Mouse (Mus musculus) left cerebral cortex, adult 2 months (tissue): ENCODE measurements around the gene Trir. TPM values are rescaled to one million over a fixed set of nuclear protein-coding genes. Genes with fewer than 3 reads are reported as not detected.
A peak's percentile ranks its signal among the peaks of the same experiment; 100 is the strongest.

ENCODE experiments used
- DNase-seq, 2 experiments: peaks; one replicate each; pipeline ENCODE4 v3.0.0; 2021 to 2022; ENCODE audit warnings: low spot score in 2 of 2, mixed read lengths in 1 of 2; ENCODE audit errors: extremely low spot score in 1 of 2
- H3K27ac ChIP-seq: fragments of 200-600 bp; 2 replicates; pipeline ENCODE4 v1.8.1; 2022
- H3K4me3 ChIP-seq: fragments of 200-600 bp; 2 replicates; pipeline ENCODE4 v1.8.1; 2022
- CTCF ChIP-seq: fragments of 200-600 bp; IDR thresholded peaks from 2 replicates; pipeline ENCODE4 v1.8.1; 2022; ENCODE audit warnings: antibody characterized with exemption, mild to moderate bottlenecking, moderate library complexity
- intact Hi-C: fragments of 180-260 bp; cut with DNase I; formaldehyde crosslinking; loops from one replicate; pipeline ENCODE4 v1.15.1; 2025
- total RNA-seq, 2 experiments: library from RNA; stranded (reverse); gene quantifications; 2 replicates each; pipeline ENCODE4 v1.2.3; 2021

The Trir gene
- total RNA-seq, 2 experiments from 2014 or later: 124 to 132 TPM

DNA sequence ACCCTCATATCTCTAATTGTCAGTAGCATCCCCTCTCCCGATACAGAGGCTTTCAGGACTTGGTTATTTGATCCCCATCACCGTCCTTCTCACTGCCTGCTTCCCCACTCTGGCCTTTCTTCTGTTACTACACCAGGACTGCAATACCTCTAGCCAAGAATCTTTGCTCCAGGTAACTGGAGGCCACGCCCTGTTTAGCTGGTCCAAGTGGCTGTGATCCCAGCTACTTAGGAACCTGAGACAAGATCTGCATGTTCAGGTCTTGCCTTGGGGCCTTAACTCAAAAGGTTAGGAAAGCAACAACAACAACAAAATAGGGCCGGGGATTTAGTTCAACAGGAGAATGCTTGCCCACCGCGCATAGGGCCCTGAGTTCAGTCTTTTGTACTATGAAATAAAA lies 17.0 kb downstream of the Trir start:
- intact Hi-C loops: no loop called here
- H3K4me3 ChIP-seq: no peak overlapping the region
- TF ChIP-seq CTCF: no peak
- no peak overlapping the region for H3K27ac ChIP-seq
- no peak for DNase-seq

DNA sequence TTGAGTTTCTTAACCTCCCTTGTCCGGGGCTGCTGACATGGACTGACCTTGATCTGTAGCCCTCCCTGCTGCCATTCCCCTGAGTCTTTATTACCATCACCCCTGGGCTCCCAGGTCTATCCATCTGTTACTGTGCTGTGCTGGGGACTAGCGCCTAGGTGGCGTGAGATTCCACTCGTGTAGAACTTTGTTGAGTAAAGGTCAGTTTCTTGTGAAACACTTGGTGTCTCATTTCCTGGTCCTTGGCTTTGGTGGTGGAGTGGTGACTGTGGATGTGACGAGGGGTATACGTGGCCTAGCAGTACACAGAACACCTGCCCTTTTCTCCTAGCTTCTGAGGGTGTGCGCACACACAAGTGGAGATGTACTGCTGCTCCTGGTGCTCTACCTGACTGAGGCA lies 30.7 kb downstream of the Trir start:
- Histone ChIP-seq H3K4me3 (no peak overlapping the region), H3K27ac (no peak overlapping the region)
- no peak for TF ChIP-seq CTCF
- intact Hi-C loops: no loop called here
- no peak for DNase-seq

GRCm38 (mm10) chr8:85059879-85060616 lies 33.4 kb downstream of the Trir start, which contains the start of gene Fbxw9:
Gene Fbxw9 (plus strand): TSS chr8:85060055.
- no peak for TF ChIP-seq CTCF
- Histone ChIP-seq H3K27ac (peak within 1 kb of the TSS; percentile 87), H3K4me3 (peak within 1 kb of the TSS; percentile 86)
- intact Hi-C loops: no loop called here
- peak; percentile 88 to 90 for DNase-seq

DNA sequence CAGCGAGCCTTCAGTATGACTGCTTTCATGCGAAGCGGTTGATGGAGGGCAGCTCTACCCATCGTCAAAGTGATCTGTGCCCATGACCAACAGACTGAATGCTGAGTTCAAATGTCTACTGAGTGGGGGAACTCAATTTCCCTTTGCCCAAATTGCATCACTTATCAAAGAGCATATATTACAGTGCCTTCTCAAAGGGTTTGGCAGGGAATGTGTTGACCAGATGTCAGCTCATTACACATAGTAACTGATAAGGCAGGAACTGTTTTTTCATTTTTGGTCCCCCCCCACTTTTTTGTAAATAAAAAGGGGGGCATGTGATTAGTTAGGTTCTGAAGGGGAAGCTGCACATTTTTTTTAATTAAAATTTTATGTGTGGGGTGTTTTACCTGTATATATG lies 36.0 kb downstream of the Trir start:
- no peak overlapping the region for H3K27ac ChIP-seq
- intact Hi-C loops: no loop called here
- DNase-seq: no peak
- no peak overlapping the region for H3K4me3 ChIP-seq
- no peak for TF ChIP-seq CTCF

- intact Hi-C loops: no loop called here
- Histone ChIP-seq H3K4me3 (no peak overlapping the region), H3K27ac (no peak overlapping the region)
- no peak for TF ChIP-seq CTCF
- no peak for DNase-seq
Measured at GRCm38 (mm10) chr8:85065213-85065612, 38.6 kb downstream of the Trir start.

DNA sequence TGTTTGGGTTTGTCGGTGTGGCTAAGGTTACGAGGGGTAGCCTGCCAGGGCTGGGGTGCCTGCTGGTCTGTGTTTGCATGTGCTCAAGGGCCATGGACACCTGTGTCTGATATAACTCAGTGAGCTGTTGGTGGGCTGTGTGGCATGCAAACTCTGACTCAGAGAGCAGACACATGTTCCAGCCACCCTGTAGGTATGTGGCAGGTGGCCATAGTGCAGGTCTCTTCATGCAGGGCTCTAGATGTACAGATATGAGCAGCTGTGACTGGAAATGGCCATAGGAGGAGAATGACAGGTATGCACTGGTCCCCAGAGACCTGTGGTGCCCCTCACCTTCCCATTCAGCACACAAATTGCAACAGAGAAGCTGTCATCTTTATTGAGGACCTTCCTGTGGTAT lies 40.5 kb downstream of the Trir start:
- no peak for DNase-seq
- intact Hi-C loops: no loop called here
- no peak for TF ChIP-seq CTCF
- Histone ChIP-seq H3K27ac (no peak overlapping the region), H3K4me3 (no peak overlapping the region)

DNA sequence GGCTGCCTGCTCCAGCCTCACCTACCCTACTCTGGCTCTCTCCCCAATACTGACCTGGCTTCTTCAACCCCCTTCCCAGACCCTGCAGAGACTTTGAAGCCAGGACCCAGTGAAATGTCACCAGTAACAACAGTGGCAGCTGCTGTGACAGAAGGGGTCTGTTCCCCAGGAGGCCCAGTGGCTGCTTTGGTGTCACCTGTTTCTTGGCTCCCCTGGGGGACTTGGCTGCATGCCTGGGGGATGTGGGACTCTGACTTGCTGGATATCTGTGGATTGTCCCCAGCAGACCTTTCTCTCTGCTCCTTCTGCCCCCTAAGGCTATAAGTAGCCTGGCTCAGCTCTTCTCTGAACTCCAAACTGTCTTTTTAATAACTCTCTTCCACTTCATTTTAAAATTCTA lies 41.4 kb downstream of the Trir start, which contains the start of gene Gm5741:
TSS of gene Gm5741 (minus strand) at position 1 of the 400 bp plus-strand sequence.
- Histone ChIP-seq H3K4me3 (no peak within 1 kb of the TSS), H3K27ac (no peak within 1 kb of the TSS)
- no peak for TF ChIP-seq CTCF
- DNase-seq: no peak
- intact Hi-C loops: no loop called here

GRCm38 (mm10) chr8:85071041-85071440 lies 44.4 kb downstream of the Trir start:
- intact Hi-C loops: loop anchor here (5.0 kb wide), 2 partner anchors 44 to 94 kb away; partner anchors contain the start of genes Asna1, Junb and Trir
- Histone ChIP-seq H3K4me3 (peak overlapping the region; percentile 70), H3K27ac (peak overlapping the region; percentile 93; the same call in 1 of the 2 replicates)
- no peak for DNase-seq
- no peak for TF ChIP-seq CTCF

DNA sequence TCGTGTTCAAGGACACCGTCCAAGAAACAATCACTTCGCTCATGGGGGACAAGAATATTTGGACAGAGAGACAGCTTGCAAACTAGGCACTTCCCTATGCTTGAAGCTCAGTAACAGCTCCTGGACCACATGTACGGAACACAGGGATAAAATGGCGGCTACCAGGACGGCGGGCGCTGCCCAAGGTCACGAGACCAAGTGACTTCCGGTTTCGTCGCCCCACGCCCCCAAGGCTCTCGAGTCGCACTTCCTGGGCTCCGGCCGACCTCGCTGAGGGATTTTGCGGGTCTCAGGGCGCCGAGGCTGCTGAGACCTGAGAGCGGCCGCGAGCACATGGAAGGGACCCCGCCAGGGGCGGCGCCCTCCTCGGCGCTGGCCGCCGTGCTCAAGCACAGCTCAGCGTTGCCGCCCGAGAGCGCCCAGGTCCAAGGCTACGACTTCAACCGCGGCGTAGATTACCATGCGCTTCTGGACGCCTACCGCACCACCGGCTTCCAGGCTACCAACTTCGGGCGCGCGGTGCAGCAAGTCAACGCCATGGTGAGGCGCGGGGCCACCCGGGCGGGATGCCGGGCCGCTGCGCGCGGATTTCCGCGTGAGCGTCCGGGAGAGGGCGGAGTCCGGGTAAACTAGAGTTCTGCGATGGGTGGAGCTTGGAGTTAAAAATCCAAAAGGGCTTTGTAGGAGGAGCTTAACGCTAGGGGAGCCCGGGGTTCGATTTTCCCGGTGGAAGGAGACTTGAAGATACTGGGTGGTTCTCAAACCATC lies 45.1 kb downstream of the Trir start, which contains the start of gene Dhps:
TSS of gene Dhps (plus strand) at position 244 of the 768 bp plus-strand sequence.
- peak within 1 kb of the TSS; percentile 70 for H3K4me3 ChIP-seq
- intact Hi-C loops: loop anchor here (5.0 kb wide), 2 partner anchors 44 to 94 kb away; partner anchors contain the start of genes Asna1, Junb and Trir
- peak within 1 kb of the TSS; percentile 93 for H3K27ac ChIP-seq
- peak; percentile 88 to 90 for DNase-seq
- TF ChIP-seq CTCF: peak; percentile 18

- intact Hi-C loops: loop anchor here (5.0 kb wide), 2 partner anchors 45 to 95 kb away; partner anchors contain the start of genes Asna1, Junb and Trir
- peak overlapping the region; percentile 70 for H3K4me3 ChIP-seq
- no peak for TF ChIP-seq CTCF
- H3K27ac ChIP-seq: peak overlapping the region; percentile 93
- no peak for DNase-seq
Measured at GRCm38 (mm10) chr8:85072364-85072929, 45.8 kb downstream of the Trir start.

DNA sequence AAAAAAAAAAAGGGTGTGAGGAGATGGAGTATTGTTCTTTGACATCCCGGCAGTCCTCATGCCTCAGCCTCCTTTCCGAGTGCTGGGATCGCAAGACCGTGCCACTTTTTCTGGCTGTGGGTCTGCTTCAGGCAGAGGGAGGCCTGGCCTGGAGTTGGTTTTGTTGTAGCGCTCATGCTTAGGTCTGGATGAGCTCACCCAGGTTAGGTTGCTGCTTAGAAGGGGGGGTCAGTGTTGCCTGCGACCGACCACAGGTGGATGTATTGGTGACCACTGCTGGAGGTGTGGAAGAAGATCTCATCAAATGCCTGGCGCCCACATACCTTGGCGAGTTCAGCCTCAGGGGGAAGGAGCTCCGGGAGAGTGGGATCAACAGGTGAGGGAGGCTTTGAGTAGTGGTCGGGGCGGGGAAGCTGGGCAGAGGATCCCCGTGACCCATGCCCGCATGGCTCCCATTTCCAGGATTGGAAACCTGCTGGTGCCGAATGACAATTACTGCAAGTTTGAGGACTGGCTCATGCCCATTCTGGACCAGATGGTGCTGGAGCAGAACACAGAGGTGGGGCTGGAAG lies 46.5 kb downstream of the Trir start:
- H3K4me3 ChIP-seq: no peak overlapping the region; the same call in 1 of the 2 replicates
- intact Hi-C loops: loop anchor here (5.0 kb wide), 2 partner anchors 46 to 96 kb away; partner anchors contain the start of genes Asna1, Junb and Trir
- no peak for TF ChIP-seq CTCF
- no peak for DNase-seq
- H3K27ac ChIP-seq: no peak overlapping the region; the same call in 1 of the 2 replicates
